Mouse (Mus musculus): ENCODE measurements at regions not wholly inside any gene's neighbourhood (a gene's known extent, or its start where the extent isn't known, plus 50 kb on each side); places are given as distances from the start of the nearest gene placed in this dataset.

- DNase-seq: no peak
These were observed 80.2 kb downstream of the Fthl17a start for GRCm38 (mm10) chrX:85329474-85330225.

GRCm38 (mm10) chrX:85343517-85343916 lies 94.0 kb downstream of the Fthl17a start:
- DNase-seq: peak; percentile 46 to 49

GRCm38 (mm10) chrX:85375296-85375695 lies 125.8 kb downstream of the Fthl17a start:
- no peak for DNase-seq

- no peak for DNase-seq
These were observed 135.0 kb downstream of the Fthl17a start for GRCm38 (mm10) chrX:85384452-85384851.

All from heart, adult 18-20 months (tissue).